26 mouse cellular contexts compared by ENCODE assay signal in genomic region chr12:51294971-51295477, GRCm38 (mm10). TPM values are rescaled to one million over a fixed set of nuclear protein-coding genes. Genes with fewer than 3 reads are reported as not detected.
A peak's percentile ranks its signal among the peaks of the same experiment; 100 is the strongest.
DNase-seq lines count a peak whose midpoint lies in the region; ATAC-seq and TF ChIP-seq lines count a peak whose summit lies in the region.
"Had no signal": no experiment of that assay in that cellular context is flagged by ENCODE, and none has a peak within 500 bp of the region (broad histone marks: within the 10 kb centered on the region; RNA-seq: fewer than 3 reads in every experiment).

No protein-coding gene starts in this region.

- TF ChIP-seq CTCF in layer of hippocampus, adult 2 months (conservative IDR thresholded peaks at IDR 0.05) = no peak

- no peak overlapping the region for H3K4me3 ChIP-seq in layer of hippocampus, adult 2 months
- H3K4me3 ChIP-seq: erythroblast, embryonic 14.5 days; heart, adult 2 months; heart, embryonic 12.5 days; hindbrain, embryonic 10.5 days; hindbrain, embryonic 15.5 days; limb, embryonic 12.5 days; liver, embryonic 15.5 days had no signal

- peak overlapping the region; percentile 63; the same call in 1 of the 2 replicates for H3K27ac ChIP-seq in layer of hippocampus, adult 2 months
- H3K27ac ChIP-seq: heart, adult 2 months; hindbrain, embryonic 10.5 days; hindbrain, embryonic 15.5 days; limb, embryonic 12.5 days; liver, embryonic 15.5 days had no signal

- no peak for DNase-seq in frontal cortex, postnatal 25 days (ENCODE audit: low spot score in 2 of 2)
- DNase-seq in layer of hippocampus, adult 2 months (ENCODE audit: low spot score in 2 of 2) = peak in 1 of 2 experiments; percentile 29
- DNase-seq in layer of hippocampus, postnatal 36 days = no peak
- peak; percentile 26 to 54 for DNase-seq in right cerebral cortex, postnatal 10 days (ENCODE audit: low spot score in 2 of 2)
- no peak for DNase-seq in right cerebral cortex, postnatal 4 days
- DNase-seq in adrenal gland, postnatal 10 days = no peak
- DNase-seq: adrenal gland, postnatal 14 days; cerebellum, adult 11-12 months; cerebellum, adult 9-11 months; gastrocnemius, postnatal 36 days; heart, adult 2 months; kidney, adult 11 months; kidney, postnatal 36 days; lung, embryonic 14.5 days; lung, postnatal 14 days; midbrain, embryonic 14.5 days had no signal

- peak; percentile 93 for ATAC-seq in frontal cortex, adult (ENCODE audit: low TSS enrichment)
- ATAC-seq: forebrain, embryonic 14.5 days; inflammation-experienced regulatory T-cells, adult 6 months; Patski had no signal

RNA-seq across cellular contexts. Expression of gene G2e3, which starts 52.8 kb away (rescaled TPM):
- total RNA-seq in layer of hippocampus, adult 2 months (2021) = 10 to 100 TPM; 12.4 to 14.7 TPM
- 10 to 100 TPM; 11.4 to 12.1 TPM for total RNA-seq in layer of hippocampus, postnatal 36 days (2021)
- total RNA-seq in adrenal gland, postnatal 10 days (2021) = 10 to 100 TPM; 10.7 to 13.8 TPM

Comparison
In these comparisons a context has a peak if more than half of its experiments do, and no peak if none do; other contexts are left out.
1. DNase-seq: peak in right cerebral cortex, postnatal 10 days (2 of 2); none in frontal cortex, postnatal 25 days (0 of 2), layer of hippocampus, postnatal 36 days (0 of 2), right cerebral cortex, postnatal 4 days (single experiment) and adrenal gland, postnatal 10 days (single experiment).